Mouse (Mus musculus) gastrocnemius, postnatal 36 days (tissue): Measurements from ENCODE around the gene Coa4. TPM values are rescaled to one million over a fixed set of nuclear protein-coding genes. Genes with fewer than 3 reads are reported as not detected.
"Not testable (repeated sequence)": the region's sequence is repeated elsewhere in the genome, so short reads cannot be mapped to it uniquely, and the experiment has no call there.

Source experiments
- DNase-seq, 2 experiments: peaks; one replicate each; pipeline ENCODE4 v3.0.0; 2022
- intact Hi-C: fragments of 180-260 bp; cut with DNase I; formaldehyde crosslinking; loops from one replicate; pipeline ENCODE4 v1.15.1; 2025
- total RNA-seq, 2 experiments: library from RNA; stranded (reverse); gene quantifications; 2 replicates each; pipeline ENCODE4 v1.2.3; 2021

Coa4 gene
- total RNA-seq, 2 experiments from 2014 or later, result 9.1 to 10.4 TPM

DNA sequence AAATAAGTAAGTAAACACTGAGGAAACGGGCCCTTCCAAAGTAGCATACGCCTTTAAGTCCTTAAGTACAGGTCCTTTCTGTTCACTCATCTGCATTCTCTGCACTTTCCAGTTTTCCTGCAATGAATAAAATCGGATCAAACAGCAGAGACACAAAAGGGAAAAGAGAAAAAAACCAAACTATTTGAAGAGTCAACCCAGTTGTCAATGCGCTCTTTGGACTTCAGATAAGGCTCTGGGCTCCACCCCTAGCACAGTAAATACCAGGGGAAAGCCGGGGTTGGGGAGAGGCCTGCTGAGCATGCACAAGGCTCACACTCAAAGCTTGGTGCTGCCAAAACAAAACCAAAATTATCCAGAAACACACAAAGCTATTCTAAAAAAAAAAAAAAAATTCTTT is 18.1 kb downstream of the Coa4 start:
- intact Hi-C loops, result no loop called here
- no peak for DNase-seq

DNA sequence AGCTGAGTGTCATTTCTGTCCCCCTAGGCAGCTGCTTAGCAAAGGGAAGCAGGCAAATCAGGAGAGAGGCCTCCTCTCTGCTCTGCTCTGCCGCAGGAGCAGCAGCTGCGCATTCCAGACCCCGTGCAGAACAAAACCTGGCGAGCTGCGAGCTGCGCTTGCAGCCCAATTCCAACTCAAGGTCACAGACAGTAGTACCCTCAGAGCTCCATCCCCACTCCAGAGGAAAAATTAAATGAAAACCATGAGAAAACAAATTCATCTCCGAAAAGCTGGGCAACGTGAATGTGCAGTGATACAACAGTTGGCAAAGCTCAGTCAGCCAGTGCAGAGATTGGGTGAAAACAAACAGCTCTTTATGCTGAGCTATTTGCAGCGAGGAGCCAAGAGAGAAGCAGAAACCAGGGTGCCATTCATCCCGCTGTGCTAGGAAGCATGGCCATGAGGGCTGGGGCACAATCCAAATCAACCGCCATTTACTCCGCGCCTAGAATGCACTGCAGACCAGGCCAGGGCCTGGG is 18.6 kb downstream of the Coa4 start:
- DNase-seq, result no peak
- intact Hi-C loops, result no loop called here

DNA sequence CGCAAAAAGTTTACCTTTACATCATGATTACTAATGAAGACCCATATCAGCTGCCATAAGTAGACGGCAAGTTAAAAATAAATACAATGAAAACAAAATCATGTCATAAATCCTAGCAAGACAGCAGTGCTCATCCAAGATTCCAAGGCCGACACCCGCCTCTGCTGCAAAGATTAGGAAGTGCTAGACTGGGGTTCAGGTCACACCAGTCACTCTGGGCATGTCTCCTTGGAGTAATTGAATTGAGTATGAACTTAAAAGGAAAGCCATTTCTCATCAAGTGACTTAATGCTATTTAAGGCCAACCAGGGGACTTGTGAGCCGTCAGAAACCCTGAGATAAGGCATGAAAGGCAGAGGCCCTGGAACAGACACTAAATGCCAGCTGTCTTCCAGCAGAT is 20.4 kb downstream of the Coa4 start:
- DNase-seq, result no peak
- intact Hi-C loops, result no loop called here

DNA sequence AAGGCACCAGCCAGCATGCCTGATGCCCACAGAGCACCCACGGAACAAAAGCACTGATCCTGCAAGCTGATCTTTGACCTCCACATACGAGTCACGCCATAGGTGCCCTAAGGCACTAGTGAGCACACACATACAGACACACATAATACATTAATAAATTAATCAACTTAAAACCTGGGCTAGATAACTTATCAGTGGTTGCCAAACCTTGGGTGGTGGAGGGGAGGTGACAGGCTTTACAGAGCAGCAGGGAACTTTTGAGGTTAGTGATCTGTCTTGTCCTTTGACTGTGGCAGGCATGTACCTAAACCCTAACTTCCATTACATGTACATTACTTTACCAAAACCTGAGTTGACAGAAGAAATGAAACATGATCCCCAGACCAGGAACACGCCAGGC is 22.5 kb downstream of the Coa4 start:
- no peak for DNase-seq
- intact Hi-C loops, result no loop called here

DNA sequence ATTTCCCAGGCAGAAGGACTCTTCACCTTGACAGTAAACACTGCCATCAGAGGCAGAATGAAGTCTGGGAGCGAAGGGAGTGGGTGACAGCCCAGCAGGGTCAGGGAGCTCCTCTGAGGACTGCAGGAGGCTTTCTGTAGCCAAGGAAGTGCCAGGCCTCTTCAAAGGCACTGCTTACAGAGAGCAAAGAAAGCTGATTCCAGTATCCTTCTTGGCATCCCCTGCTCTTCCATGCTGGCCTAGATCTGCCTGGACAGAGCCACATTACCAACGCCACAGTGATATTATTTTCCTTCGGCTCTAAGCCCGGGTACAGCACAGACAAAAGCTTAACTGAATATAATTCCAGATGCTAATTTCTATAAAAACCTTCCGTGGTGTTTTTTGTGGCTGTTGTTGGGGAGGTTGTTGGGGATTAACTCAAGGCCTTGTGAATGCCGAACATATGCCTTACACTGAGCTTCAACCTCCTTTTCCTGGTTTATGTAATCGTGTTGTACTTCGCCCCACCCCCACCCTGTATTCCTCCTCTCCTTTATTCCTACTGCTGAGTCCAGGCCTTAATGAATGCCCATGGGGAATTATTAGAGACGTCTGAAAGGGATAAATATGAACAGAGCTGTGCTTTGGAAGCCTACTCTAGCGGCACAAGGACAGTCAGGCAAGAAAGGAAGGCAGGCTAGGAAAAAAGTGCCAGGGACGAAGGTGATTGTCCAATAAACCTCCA is 25.2 kb downstream of the Coa4 start:
- peak in 1 of 2 experiments; percentile 26 for DNase-seq
- intact Hi-C loops, result no loop called here

DNA sequence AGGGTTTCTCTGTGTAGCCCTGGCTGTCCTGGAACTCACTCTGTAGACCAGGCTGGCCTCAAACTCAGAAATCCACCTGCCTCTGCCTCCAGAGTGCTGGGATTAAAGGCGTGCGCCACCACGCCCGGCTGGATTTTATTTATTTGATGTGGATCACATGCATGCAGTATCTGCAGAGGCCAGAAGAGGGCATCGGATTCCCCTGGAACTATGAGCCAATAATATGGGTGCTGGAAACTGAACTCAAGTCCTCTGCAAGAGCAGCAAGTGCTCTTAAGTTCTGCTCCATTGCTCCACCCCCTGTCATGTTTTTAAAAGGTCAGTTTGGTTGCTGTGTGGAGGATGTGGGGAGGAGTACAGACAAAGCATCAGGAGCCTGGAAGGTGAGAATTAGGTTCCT is 30.4 kb downstream of the Coa4 start:
- DNase-seq, intact Hi-C loops: not testable (repeated sequence)

DNA sequence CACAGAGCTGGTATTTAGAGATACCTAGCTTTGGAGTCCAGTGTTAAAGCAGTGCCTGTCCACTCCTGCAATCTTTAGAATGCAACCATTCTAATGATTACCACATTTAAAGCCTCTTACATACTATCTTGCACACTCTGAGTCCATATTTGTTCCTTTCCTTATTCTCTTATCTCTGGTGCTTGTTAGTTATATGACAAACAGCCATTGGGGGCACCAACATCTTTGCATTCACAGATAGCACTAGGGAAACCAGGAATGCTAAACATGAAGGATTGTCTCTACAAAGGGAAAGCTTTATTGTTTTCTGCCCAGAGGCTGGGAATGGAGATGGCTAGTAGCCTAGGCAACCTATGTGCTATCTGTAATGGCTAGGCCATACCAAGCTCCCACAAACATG is 33.0 kb downstream of the Coa4 start:
- intact Hi-C loops, result no loop called here
- no peak for DNase-seq

DNA sequence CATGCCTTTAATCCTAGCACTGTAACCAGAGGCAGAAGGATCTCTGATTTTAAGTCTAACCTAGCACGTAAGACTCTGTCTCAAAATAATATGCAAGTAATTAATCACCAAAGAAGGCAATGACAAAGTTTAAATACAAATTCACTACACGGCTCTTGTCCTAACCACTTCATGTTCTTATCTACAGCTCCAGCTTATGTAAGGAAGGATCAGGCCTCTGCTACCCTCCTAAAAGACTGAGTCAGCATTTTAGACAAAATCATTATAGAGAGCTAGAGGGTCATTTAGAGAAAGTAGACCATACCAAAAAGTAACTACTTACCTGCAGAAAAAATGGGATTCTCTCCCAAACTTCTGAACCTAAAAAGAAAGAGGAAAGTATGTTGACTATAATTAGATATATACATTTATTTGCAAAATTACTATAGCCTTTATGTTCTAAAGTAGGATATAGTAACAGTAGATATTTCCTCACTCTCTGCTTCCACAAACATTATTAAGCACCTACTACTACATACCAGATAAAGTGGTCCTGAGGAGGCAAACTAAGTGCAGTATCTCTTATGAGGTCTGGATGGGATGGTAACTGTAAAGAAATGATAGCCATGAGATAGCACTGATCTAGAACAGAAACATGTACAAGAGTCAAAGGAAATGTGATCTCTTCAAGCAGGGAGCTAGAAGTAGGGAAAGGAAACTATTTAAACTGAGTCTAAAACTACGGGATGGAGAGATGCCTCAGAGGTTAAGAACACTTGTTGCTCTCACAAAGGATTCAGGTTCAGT is 34.3 kb downstream of the Coa4 start:
- intact Hi-C loops, result no loop called here
- no peak for DNase-seq

DNA sequence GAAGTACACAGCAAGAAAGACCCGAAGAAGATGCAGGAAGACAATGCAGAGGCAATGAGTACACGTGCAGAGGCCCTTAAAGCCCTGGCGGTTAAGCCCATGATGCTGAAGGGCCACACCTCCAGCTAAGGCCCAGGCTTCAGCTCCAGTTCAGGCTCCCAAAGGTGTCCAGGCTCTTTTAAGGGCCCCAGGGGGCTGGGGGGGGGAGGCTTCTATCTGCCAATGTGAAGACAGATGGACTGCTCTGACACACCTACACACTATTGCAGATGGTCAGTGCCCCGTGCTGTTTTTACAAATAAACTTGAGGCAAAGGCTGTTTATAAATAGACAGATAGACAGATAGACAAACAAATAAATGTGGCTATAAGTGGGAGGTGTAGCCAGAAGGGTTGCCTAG is 35.2 kb downstream of the Coa4 start:
- no peak for DNase-seq
- intact Hi-C loops, result no loop called here

DNA sequence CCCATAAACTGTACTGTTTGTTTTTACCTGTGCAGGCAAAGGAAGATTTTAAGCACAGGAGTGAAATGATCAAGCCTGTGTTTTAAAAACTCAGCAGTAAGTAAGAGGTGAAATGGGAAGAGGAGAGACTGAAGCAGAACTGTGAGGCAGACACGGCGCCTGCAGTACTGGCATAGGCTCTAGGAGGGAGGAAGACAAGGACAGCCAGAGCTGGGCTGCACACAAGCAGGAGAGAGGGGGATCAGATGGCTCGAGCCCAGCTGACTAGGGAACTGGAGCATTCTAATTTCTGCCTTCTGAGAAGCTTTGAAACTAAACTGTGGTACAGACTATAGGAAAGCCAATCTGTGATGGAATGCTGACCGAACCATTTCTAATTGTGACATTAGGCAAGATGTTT is 35.8 kb downstream of the Coa4 start:
- no peak for DNase-seq
- intact Hi-C loops, result no loop called here

DNA sequence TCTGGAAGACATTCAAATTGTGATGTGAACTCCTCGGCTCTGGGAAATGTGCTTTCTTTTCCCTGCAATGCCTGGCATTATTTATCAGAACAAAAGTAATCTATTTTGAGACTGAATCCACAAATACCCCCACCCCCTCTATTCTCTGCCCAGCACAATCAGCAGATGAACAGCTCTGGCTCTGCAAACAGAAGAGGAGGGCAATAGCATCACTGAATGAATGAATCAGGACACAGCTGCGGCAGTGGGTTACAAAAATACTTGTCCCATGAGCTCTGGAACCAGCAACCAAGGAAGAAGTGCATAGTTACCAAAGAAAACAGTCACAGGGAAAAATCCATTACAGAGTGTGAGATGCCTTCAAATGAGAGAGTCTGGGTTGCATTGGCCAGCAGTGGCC is 41.9 kb downstream of the Coa4 start:
- DNase-seq, result no peak
- intact Hi-C loops, result no loop called here

DNA sequence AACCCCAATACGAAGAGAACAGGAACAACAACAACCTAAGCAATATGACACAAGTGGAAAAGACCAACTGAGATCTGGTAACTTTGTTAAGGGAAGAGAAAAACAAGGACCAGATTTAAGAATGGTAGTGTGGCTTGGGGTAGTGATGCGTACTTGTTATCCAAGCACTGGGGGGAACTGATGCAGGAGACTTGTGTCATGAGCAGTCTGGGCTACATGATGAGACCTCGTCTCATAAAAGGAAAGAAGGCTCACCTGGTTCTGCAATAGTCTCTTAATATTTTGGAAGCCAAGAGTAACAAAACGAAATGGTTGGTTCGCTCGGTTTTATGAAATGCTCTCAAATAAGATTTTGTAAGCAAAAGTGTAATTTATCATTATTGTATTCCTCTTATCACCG is 45.4 kb downstream of the Coa4 start:
- no peak for DNase-seq
- intact Hi-C loops, result loop anchor here (5.0 kb wide), 1 partner anchor 45 kb away; the partner anchor contains the start of gene Coa4

DNA sequence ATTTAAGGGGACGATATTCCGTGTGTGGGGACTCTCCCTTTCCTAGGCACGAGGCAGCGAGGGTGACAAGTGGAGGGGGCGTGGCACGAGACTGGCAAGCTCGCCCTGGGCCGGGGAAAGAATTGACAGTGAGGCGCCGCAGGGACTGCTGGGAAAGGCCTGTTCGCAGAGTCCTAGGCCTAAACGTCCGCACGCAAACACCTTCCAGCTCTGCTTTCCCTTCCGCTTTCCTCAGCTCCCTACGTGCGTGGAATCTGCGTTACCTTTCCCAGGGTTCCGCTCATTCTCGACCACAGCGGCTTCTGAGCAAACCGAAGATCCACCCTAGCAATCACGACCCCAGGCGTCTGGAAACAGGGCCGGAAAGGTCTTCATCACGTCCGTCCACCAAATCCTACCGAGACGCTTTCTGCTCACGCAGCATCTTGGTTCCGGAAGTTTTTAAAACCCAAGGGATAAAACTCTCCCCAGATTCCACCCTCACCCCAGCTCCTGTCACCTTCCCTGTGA is 45.9 kb downstream of the Coa4 start:
- intact Hi-C loops, result loop anchor here (5.0 kb wide), 1 partner anchor 45 kb away; the partner anchor contains the start of gene Coa4
- peak; percentile 84 to 92 for DNase-seq

DNA sequence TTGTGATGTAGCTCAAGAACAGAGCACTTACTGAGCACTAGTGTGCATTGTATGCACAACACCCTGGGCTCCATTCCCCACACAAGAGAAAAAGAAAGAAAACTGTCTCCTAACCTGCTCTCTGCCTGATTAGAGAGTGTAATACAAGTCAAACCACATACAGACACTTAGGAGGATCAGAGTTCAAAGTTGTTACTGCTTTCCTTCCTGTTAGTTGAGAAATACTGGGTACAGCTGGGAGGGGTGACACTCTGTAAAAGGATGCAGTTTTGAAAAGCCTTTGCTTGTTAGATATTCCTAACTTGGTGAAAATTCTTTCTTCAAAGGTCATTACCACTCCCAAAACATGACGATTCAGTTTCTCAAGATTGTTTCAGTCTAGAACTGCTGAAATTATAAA is 52.9 kb downstream of the Coa4 start:
- intact Hi-C loops, result loop anchor here (2.0 kb wide), 1 partner anchor 17 kb away; the partner anchor contains the start of gene Rab6a
- DNase-seq, result no peak

Other genes with a start within 250 kb of the Coa4 start
- gene C2cd3, start 164.8 kb upstream of the Coa4 start, total RNA-seq, result 1 to 10 TPM; 5.6 to 6.5 TPM
- gene Ppme1, start 164.8 kb upstream of the Coa4 start, total RNA-seq, result 10 to 100 TPM; 25.3 to 27.0 TPM
- 100 to 1,000 TPM; 173 to 239 TPM for gene Ucp3, start 64.1 kb upstream of the Coa4 start, total RNA-seq
- 10 to 100 TPM; 29.8 to 36.9 TPM for gene Ucp2, start 43.7 kb upstream of the Coa4 start, total RNA-seq
- not detected for gene Dnajb13, start 22.1 kb upstream of the Coa4 start, total RNA-seq
- 10 to 100 TPM; 53.8 to 59.7 TPM for gene Rab6a, start 70.3 kb downstream of the Coa4 start, total RNA-seq
- 10 to 100 TPM; 54.6 to 60.6 TPM for gene Mrpl48, start 71.2 kb downstream of the Coa4 start, total RNA-seq
- gene Plekhb1, start 125.3 kb downstream of the Coa4 start, total RNA-seq, result 10 to 100 TPM; 24.3 to 27.6 TPM
- 10 to 100 TPM; 33.8 to 37.1 TPM for gene Fam168a, start 169.6 kb downstream of the Coa4 start, total RNA-seq